Mouse (Mus musculus) midbrain, embryonic 13.5 days (tissue): ENCODE results near the gene Arl16. TPM values are rescaled to one million over a fixed set of nuclear protein-coding genes. Genes with fewer than 3 reads are reported as not detected.

Source experiments
- ATAC-seq: fragments of 200-750 bp; cut with Nextera tagmentation; 2 replicates; pipeline ENCODE4 v1.8.0; 2017; ENCODE audit warnings: mild to moderate bottlenecking, moderate TSS enrichment, moderate library complexity
- H3K27ac ChIP-seq: fragments of 300-500 bp; sonication (generic); 2 replicates; pipeline ENCODE4 v1.5.1; 2015; ENCODE audit warnings: inconsistent platforms, mild to moderate bottlenecking, moderate library complexity
- H3K27me3 ChIP-seq: fragments of 300-500 bp; sonication (generic); 2 replicates; pipeline ENCODE4 v1.6.1; 2015; ENCODE audit warnings: mild to moderate bottlenecking, inconsistent platforms
- H3K36me3 ChIP-seq: fragments of 300-500 bp; sonication (generic); 2 replicates; pipeline ENCODE4 v1.6.1; 2015; ENCODE audit warnings: mild to moderate bottlenecking, inconsistent platforms
- H3K4me1 ChIP-seq: fragments of 300-500 bp; sonication (generic); replicated peaks from 2 replicates; pipeline ENCODE4 v1.6.1; 2015; ENCODE audit warnings: inconsistent platforms
- H3K4me2 ChIP-seq: fragments of 300-500 bp; sonication (generic); replicated peaks from 2 replicates; pipeline ENCODE4 v1.6.1; 2015; ENCODE audit warnings: moderate library complexity, mild to moderate bottlenecking, inconsistent platforms
- H3K4me3 ChIP-seq: fragments of 300-500 bp; sonication (generic); replicated peaks from 2 replicates; pipeline ENCODE4 v1.5.1; 2015; ENCODE audit warnings: mild to moderate bottlenecking, inconsistent platforms
- H3K9ac ChIP-seq: fragments of 300-500 bp; sonication (generic); replicated peaks from 2 replicates; pipeline ENCODE4 v1.6.1; 2015; ENCODE audit warnings: mild to moderate bottlenecking, inconsistent platforms
- H3K9me3 ChIP-seq: fragments of 300-500 bp; sonication (generic); 2 replicates; pipeline ENCODE4 v1.6.1; 2016; ENCODE audit warnings: mild to moderate bottlenecking, inconsistent platforms
- WGBS: fragments of 180-500 bp; shearing (Covaris S2); methylation state at CpG from one replicate; pipeline ENCODE4 v1.1.7; 2015; 5-methylcytosine and 5-hydroxymethylcytosine counted together
- polyA plus RNA-seq: library from polyadenylated mRNA; unstranded; fragments of >200 nt; fragmentation: Nextera tagmentation; extraction: Ambion mirVana; gene quantifications from 2 replicates; pipeline ENCODE4 v1.2.1, GENCODE M21; 2015

Arl16 gene
- polyA plus RNA-seq, 1 experiment from 2014 or later, result 64.7 TPM

DNA sequence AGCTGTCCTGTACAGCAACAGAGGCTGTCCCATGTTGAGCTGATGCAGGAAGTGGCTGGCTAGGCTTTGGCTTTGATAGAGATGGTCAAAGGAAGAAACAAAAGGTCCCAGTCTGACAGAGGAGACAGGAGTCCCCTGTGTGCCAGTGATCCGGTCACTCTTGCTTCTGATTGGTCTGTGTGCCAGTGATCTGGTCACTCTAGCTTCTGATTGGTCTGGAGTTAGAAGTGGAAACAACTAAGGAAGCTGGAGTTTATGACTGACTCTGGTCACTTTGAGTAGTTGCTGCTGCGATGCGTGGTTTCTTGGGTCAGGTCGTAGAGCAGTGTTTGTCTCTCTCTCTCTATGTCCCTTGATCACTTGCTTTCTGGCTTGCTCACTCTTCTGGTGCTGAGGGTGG, 34.3 kb upstream of the Arl16 start:
- ATAC-seq, result no peak
- 95% methylated on average over 4 of the region's 4 CpGs for WGBS
- H3K4me3 ChIP-seq, result no peak overlapping the region

GRCm38 (mm10) chr11:120501018-120501417, 33.6 kb upstream of the Arl16 start:
- Histone ChIP-seq H3K9ac (no peak overlapping the region), H3K36me3 (peaks cover 33% of the 10 kb centered on the region), H3K4me3 (no peak overlapping the region), H3K27ac (no peak overlapping the region), H3K4me1 (no peaks in the 10 kb centered on the region), H3K27me3 (no peaks in the 10 kb centered on the region), H3K9me3 (no peaks in the 10 kb centered on the region), H3K4me2 (no peak overlapping the region)
- no peak for ATAC-seq
- 72% methylated on average over 6 of the region's 6 CpGs for WGBS

More for the DNA sequence above, 34.3 kb upstream of the Arl16 start:
- Histone ChIP-seq H3K9ac (no peak overlapping the region), H3K27me3 (no peaks in the 10 kb centered on the region), H3K27ac (no peak overlapping the region), H3K4me1 (no peaks in the 10 kb centered on the region), H3K36me3 (peaks cover 27% of the 10 kb centered on the region), H3K4me2 (no peak overlapping the region), H3K9me3 (no peaks in the 10 kb centered on the region)

DNA sequence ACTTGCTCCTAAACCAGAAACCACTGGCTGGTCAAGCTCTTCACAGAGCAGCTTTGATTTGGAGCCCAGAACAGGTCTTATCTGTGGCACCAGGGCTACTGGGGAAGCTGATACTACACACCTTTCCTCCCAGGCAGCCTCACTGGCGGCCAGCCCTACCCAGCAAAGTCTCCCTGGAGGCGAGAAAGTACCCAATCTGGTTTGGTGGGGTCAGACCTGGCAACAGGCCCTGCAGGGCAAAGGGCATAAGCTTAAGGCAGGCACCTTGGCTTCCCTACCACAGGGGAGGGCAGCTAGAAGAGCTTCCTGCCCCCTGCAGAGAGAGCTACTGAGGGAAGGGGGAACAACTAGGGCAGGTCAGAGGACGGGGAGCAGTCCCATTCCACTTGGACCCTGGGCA, 33.0 kb upstream of the Arl16 start:
- Histone ChIP-seq H3K27me3 (no peaks in the 10 kb centered on the region), H3K4me1 (no peaks in the 10 kb centered on the region), H3K4me2 (no peak overlapping the region), H3K27ac (no peak overlapping the region), H3K9me3 (no peaks in the 10 kb centered on the region), H3K4me3 (no peak overlapping the region), H3K9ac (no peak overlapping the region), H3K36me3 (peaks cover 40% of the 10 kb centered on the region)
- ATAC-seq, result no peak
- WGBS, result 36% methylated on average over 3 of the region's 3 CpGs

- Histone ChIP-seq H3K9me3 (no peaks in the 10 kb centered on the region), H3K27ac (no peak overlapping the region), H3K4me3 (no peak overlapping the region), H3K27me3 (no peaks in the 10 kb centered on the region), H3K9ac (no peak overlapping the region), H3K4me2 (no peak overlapping the region), H3K36me3 (peaks cover 44% of the 10 kb centered on the region), H3K4me1 (no peaks in the 10 kb centered on the region)
- WGBS, result 81% methylated on average over 6 of the region's 6 CpGs
- ATAC-seq, result no peak
Observed at GRCm38 (mm10) chr11:120499894-120500293, 32.5 kb upstream of the Arl16 start.

DNA sequence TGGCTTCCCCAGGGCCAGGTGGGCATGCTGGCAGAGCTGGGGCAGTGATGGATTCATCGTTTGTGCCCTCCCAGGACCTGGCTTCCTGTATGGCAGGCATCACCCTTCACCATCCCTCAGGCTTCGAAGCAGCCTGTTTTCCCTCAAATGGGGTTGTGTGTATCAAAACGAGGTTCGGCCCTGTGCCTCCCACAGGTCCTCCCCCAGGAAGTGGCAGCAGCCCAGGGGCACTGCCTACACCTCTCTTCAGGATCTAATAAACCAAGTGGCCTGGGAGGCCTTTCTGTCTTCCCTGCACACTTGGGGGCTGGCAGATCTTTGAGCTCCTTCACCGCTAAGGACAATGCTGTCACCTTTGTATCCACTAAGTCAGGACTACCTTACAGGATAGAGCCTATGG, 31.5 kb upstream of the Arl16 start:
- no peak overlapping the region for H3K4me3 ChIP-seq
- peaks cover 2% of the 10 kb centered on the region for H3K4me1 ChIP-seq
- no peak overlapping the region for H3K27ac ChIP-seq
- H3K27me3 ChIP-seq, result no peaks in the 10 kb centered on the region
- no peak overlapping the region for H3K4me2 ChIP-seq
- H3K9me3 ChIP-seq, result no peaks in the 10 kb centered on the region
- no peak for ATAC-seq
- H3K9ac ChIP-seq, result no peak overlapping the region
- 92% methylated on average over 5 of the region's 5 CpGs for WGBS
- peaks cover 52% of the 10 kb centered on the region for H3K36me3 ChIP-seq

DNA sequence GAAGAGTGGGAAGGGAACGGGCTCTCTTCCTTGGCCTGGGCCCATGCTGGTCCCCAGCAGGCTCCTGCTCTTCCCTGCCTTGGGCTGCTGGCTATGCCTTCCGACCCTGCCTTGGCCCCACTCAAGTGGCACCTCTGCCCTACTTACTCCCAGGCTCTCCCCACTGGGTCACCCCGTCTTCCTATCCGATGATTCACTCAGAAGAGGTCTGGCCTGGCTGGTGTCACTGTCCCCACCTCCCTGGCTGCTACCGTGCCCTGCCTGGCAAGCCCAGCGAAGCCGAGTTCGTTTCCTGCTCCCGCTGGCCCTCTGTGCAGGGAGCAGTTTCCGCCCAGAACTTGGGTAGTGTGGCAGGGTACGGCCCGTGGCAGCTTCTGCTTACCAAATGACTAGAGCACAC, 30.8 kb upstream of the Arl16 start:
- H3K27me3 ChIP-seq, result no peaks in the 10 kb centered on the region
- H3K4me2 ChIP-seq, result no peak overlapping the region
- H3K9ac ChIP-seq, result no peak overlapping the region
- 94% methylated on average over 12 of the region's 12 CpGs for WGBS
- H3K27ac ChIP-seq, result no peak overlapping the region
- ATAC-seq, result no peak
- H3K36me3 ChIP-seq, result peaks cover 52% of the 10 kb centered on the region
- peaks cover 9% of the 10 kb centered on the region for H3K4me1 ChIP-seq
- H3K9me3 ChIP-seq, result no peaks in the 10 kb centered on the region
- no peak overlapping the region for H3K4me3 ChIP-seq

GRCm38 (mm10) chr11:120497436-120497835, 30.0 kb upstream of the Arl16 start:
- no peaks in the 10 kb centered on the region for H3K9me3 ChIP-seq
- ATAC-seq, result no peak
- H3K36me3 ChIP-seq, result peaks cover 52% of the 10 kb centered on the region
- no peaks in the 10 kb centered on the region for H3K27me3 ChIP-seq
- WGBS, result 92% methylated on average over 3 of the region's 3 CpGs
- H3K4me1 ChIP-seq, result peaks cover 17% of the 10 kb centered on the region
- no peak overlapping the region for H3K9ac ChIP-seq
- H3K4me2 ChIP-seq, result no peak overlapping the region
- no peak overlapping the region for H3K4me3 ChIP-seq
- no peak overlapping the region for H3K27ac ChIP-seq

DNA sequence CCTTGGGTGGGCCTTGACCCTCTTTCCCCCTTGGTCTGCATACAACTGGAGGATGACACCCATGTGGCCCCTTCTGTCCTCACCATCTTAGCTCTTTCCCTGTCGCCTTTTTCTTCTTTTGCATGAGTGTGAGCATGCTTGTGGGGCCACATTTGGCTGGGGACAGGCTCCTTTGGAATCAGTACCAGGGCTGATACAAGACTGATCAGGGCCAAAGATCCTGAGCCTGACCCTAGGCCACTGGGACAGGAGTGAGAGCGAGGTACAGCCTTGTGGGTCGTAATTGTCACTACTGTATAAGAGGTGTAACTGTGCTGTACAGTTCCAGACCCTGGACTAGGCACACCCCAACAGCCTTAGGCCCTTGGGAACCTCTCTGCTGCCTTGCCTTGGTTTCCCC, 26.5 kb upstream of the Arl16 start:
- no peak overlapping the region for H3K4me3 ChIP-seq
- H3K9me3 ChIP-seq, result no peaks in the 10 kb centered on the region
- H3K9ac ChIP-seq, result 0 out of 2 replicates have a peak overlapping the region, but pooled peaks have one; percentile 86
- no peak for ATAC-seq
- H3K27ac ChIP-seq, result no peak overlapping the region
- peaks cover 49% of the 10 kb centered on the region for H3K36me3 ChIP-seq
- H3K4me2 ChIP-seq, result peak overlapping the region; percentile 98; the same call in 1 of the 2 replicates
- 92% methylated on average over 3 of the region's 3 CpGs for WGBS
- no peaks in the 10 kb centered on the region for H3K27me3 ChIP-seq
- peaks cover 39% of the 10 kb centered on the region for H3K4me1 ChIP-seq

GRCm38 (mm10) chr11:120493351-120493750, 25.9 kb upstream of the Arl16 start:
- Histone ChIP-seq H3K9ac (peak overlapping the region; percentile 86), H3K4me3 (peak overlapping the region; percentile 97), H3K36me3 (peaks cover 49% of the 10 kb centered on the region), H3K27me3 (no peaks in the 10 kb centered on the region), H3K4me1 (peaks cover 39% of the 10 kb centered on the region), H3K4me2 (peak overlapping the region; percentile 98), H3K27ac (peak overlapping the region; percentile 77), H3K9me3 (no peaks in the 10 kb centered on the region)
- no peak for ATAC-seq
- WGBS, result 61% methylated on average over 3 of the region's 3 CpGs

- Histone ChIP-seq H3K4me3 (peak overlapping the region; percentile 97), H3K36me3 (peaks cover 49% of the 10 kb centered on the region), H3K4me2 (peak overlapping the region; percentile 98), H3K4me1 (peaks cover 39% of the 10 kb centered on the region), H3K27ac (peak overlapping the region; percentile 77), H3K9ac (peak overlapping the region; percentile 86), H3K9me3 (no peaks in the 10 kb centered on the region), H3K27me3 (no peaks in the 10 kb centered on the region)
- ATAC-seq, result no peak
- 25% methylated on average over 3 of the region's 3 CpGs for WGBS
Observed at GRCm38 (mm10) chr11:120492878-120493203, 25.4 kb upstream of the Arl16 start.

GRCm38 (mm10) chr11:120492024-120492877, 24.8 kb upstream of the Arl16 start:
- H3K4me1 ChIP-seq, result peaks cover 39% of the 10 kb centered on the region
- H3K36me3 ChIP-seq, result peaks cover 49% of the 10 kb centered on the region
- ATAC-seq, result peak; percentile 72
- WGBS, result under 1% methylated on average over 47 of the region's 48 CpGs
- peak overlapping the region; percentile 77 for H3K27ac ChIP-seq
- H3K4me2 ChIP-seq, result peak overlapping the region; percentile 98
- peak overlapping the region; percentile 97 for H3K4me3 ChIP-seq
- no peaks in the 10 kb centered on the region for H3K9me3 ChIP-seq
- H3K27me3 ChIP-seq, result no peaks in the 10 kb centered on the region
- peak overlapping the region; percentile 86 for H3K9ac ChIP-seq

DNA sequence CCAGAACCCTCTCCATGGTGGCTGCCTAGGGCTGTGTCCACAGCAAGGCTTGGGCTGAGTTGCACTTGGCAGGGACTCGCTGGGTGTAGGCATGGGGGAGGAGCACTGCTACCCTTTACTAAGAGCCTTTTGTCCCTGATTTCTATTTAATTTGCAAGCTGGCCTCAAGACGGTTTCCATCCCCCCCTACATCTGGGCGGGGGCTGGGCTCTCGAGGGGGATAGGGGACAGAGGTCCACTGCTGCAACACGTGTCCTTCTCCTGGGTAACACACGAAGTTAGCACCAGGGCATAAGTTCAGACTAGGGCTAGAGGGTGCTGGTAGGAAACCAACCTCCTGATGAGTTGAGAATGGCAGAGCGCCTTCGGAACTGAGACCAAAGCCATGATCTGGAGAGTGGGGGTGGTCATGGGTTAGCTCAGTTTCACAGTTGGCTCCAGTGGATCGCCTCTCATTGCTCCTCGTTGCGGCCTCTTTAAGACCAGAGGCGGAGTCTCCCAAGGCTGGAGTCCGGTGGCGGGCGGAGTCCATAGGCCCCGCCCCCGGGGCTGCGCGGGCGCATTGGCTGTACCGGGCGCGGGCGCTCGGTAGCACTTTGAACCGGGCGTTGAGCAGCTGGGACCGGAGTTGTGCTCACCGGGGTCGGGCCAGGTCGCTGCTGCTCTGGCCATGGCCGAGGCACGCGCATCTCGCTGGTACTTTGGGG, 24.1 kb upstream of the Arl16 start, which contains the start of gene Slc25a10:
Slc25a10 (plus strand) TSS at position 524 of the 707 bp plus-strand sequence.
- H3K4me1 ChIP-seq, result peaks cover 39% of the 10 kb centered on the region

More for the DNA sequence above, 24.1 kb upstream of the Arl16 start, which contains the start of gene Slc25a10:
- ATAC-seq, result peak; percentile 90
- Histone ChIP-seq H3K27ac (peak within 1 kb of the TSS; percentile 77), H3K9me3 (no peaks in the 10 kb centered on the region), H3K9ac (peak within 1 kb of the TSS; percentile 86), H3K36me3 (peaks cover 49% of the 10 kb centered on the region), H3K4me2 (peak within 1 kb of the TSS; percentile 98), H3K27me3 (no peaks in the 10 kb centered on the region), H3K4me3 (peak within 1 kb of the TSS; percentile 97)
- WGBS, result under 1% methylated on average over 35 of the region's 35 CpGs
